Mouse (Mus musculus) T-cell, adult 66 days (primary cell): ENCODE results near the gene C1ql2. TPM values are rescaled to one million over a fixed set of nuclear protein-coding genes. Genes with fewer than 3 reads are reported as not detected.

Experiments
- total RNA-seq, 2 experiments: library from RNA; stranded (reverse); gene quantifications; 3 replicates in 1 of 2; 4 replicates in 1 of 2; pipeline ENCODE4 v1.2.4; 2023

The C1ql2 gene
- not detected for total RNA-seq

GRCm38 (mm10) chr1:120340419-120341171, at the start of gene C1ql2:
Gene C1ql2, plus strand, starts transcription at chr1:120340582.

Other genes with a start within 250 kb of the C1ql2 start
- 10 to 100 TPM; 33.2 to 39.4 TPM for gene Dbi, start 219.5 kb upstream of the C1ql2 start, total RNA-seq
- gene 3110009E18Rik, start 219.4 kb upstream of the C1ql2 start, total RNA-seq: 10 to 100 TPM; 13.7 to 13.8 TPM
- gene Steap3, start 67.9 kb upstream of the C1ql2 start, total RNA-seq: 1 to 10 TPM; 1.4 to 1.5 TPM
- gene Marco, start 164.4 kb downstream of the C1ql2 start, total RNA-seq: under 1 TPM in 1 of 2 experiments, not detected in 1; 0.58 TPM